Mouse (Mus musculus): ENCODE measurements around the gene Eef1a2.
"Not testable (repeated sequence)": the region's sequence is repeated elsewhere in the genome, so short reads cannot be mapped to it uniquely, and the experiment has no call there.

Eef1a2 gene

DNA sequence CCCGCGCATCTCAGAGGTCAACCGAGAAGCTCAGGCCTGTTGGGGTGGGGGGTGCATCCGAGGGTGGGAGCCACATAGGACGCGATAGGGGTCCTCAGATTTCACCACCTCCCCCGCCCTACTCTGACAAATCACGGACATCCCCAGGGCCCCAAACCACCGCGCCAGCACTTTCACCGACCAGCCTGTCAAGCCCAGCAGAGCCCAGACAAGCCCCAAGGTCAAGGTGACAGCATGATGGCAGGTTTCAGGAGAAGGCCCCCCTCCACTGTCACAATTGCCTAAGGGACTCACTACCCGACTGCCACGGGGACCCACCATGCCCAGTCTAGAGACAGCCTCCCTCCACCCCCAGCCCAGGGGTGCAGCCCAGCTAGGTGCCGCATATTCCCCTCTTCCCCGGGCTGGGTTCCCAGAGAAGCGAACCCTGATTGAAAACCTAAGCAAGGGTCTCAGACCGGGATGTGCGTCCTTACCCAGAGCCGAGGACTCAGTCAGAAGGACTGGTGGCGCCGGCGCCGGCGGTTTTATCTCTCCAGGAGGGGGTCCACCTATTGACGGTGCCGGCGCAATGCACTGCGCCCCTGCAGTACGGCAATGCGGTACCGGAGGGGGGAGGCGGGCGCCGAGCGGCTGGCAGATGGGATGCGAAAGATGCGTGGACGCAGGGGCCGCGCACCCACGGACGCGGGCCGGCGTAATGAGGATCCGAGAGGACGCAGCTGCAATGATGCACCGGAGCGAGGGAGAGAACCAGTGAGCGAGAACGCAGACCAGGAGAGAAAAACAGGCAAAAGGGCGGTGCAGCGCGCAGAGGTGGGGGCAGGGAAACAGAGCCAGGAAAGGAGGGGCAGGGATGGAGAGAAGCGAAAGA, at the start of gene Eef1a2:
Eef1a2 (minus strand) TSS at position 767 of the 874 bp plus-strand sequence.
- in situ Hi-C loops (cut with MboI, MseI): no loop called here

DNA sequence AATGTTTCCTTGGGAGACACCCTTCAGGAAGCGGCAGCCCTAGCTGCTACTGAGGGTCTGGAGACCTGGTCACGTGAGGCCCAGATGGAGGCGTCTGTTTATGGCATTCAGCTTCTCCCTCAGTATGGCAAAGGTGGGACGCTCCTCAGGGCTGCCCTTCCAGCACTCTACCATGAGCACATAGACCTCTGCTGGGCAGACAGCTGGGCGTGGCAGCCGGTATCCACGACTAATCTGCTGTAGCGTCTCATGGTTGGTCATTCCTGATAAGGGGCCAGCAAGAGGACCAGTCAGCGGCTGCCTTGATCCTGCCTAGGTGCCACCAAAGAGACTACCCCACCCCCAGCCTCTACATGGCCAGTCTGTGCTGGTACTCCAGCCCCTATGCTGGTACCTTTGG, 49.3 kb upstream of the Eef1a2 start:
- in situ Hi-C loops (cut with MboI, MseI): no loop called here

DNA sequence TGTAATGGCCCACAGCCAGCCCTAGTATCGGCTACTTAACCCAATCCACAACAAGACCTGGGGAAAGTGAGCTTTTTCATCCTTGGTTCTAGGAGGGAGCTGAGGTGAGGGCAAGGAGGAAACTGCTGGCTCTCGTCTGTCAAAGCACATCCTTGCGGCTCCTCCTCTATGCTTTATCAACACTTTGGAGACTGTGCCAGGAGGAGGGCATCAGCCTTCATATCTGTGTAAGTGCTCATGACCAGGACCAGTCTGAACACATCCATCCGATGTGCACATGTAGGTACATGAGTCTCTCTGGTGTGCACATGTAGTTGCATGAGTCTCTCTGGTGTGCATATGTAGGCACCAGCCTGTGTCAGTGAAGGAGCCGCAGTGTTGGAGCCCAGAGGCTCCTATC, 48.9 kb upstream of the Eef1a2 start:
- in situ Hi-C loops (cut with MboI, MseI): no loop called here

DNA sequence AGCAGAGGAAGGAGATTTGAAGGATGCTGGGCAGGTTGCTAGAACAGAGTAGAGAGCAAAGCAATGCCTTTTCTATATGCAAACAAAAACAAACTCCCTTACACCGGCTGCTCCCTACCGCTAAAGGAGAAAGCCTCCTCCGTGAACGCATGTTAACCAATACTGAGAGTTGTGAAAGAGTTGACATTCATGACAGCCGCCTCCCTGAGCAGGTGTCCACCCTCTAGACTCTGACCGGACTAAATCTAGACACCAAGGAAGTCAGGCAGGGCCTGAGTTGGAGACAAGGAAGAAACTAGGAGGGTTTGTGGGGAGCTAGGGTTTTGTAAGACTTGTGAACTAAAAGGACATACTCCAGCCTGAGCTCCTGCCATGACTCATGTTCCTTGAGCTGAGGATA, 46.1 kb upstream of the Eef1a2 start:
- in situ Hi-C loops (cut with MboI, MseI): no loop called here

DNA sequence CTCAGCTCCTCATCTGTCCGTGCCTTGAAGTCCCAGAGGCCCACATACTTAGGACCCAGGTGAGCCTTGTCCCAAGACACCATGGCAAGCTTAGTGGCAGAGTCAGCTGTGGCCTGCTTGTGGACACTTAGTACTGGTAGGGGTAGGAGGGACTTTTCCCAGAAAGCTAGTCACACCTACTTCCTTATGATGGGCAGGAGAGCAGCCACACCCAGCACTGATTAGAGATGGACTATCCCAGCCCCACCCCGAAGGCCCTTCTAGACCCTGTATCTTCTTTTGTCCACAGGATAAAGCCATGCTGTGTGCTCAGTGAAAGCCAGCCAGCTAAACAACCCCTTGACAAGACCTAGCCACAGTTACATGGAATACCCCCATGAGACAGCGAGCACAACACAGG, 45.6 kb upstream of the Eef1a2 start, which contains the start of gene Ptk6:
Ptk6 (minus strand) TSS at position 368 of the 400 bp plus-strand sequence.
- in situ Hi-C loops (cut with MboI, MseI): no loop called here

DNA sequence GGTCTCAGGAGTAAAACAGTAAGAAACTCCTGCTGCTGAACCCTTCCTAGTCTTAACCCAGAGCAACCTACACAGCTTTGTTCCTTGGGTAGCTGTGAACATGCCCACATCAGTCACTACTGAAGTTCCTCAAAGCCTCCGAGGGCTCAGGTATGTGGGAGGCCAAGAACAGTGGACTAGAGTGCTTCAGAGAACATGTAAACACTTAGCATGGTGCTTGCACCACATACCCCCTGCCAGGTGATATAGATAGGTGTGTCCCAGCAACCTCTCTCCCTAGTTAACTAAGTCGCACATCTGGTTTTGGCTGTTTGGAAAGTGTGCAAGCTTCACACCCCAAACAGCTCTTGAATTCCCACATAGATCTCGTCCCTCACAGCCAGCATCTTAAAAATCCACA, 44.8 kb upstream of the Eef1a2 start:
- in situ Hi-C loops (cut with MboI, MseI): no loop called here

DNA sequence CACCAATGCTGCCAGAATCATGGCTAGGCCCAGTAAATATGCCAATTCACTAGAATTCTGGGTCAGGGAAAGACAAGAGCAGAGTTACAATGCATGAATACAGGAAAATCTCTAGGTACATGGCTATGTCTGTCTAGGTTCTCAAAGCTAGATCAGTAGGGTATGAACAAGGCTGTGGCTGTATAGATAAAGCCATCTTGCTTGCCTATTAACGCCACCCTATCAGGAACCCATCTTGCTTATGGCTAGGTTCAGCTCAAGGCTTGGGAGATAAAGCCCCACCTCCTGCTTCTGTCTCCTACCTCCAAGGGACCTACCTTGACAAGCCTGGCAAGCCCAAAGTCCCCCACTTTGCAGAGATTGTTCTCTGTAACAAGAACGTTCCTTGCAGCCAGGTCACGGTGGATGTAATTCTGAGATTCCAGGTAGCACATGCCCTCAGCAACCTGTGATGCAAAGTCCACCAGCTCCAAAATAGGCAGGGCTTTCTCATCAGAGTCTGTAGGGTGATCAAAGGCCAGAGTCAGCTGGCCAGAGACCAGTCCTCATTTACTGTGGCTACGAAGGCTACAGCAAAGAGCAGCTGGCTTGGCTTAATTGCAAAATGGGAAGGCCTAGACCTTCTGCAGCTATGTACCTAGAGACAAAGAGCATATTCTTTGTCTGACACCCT, 40.0 kb upstream of the Eef1a2 start:
- in situ Hi-C loops (cut with MboI, MseI): no loop called here

DNA sequence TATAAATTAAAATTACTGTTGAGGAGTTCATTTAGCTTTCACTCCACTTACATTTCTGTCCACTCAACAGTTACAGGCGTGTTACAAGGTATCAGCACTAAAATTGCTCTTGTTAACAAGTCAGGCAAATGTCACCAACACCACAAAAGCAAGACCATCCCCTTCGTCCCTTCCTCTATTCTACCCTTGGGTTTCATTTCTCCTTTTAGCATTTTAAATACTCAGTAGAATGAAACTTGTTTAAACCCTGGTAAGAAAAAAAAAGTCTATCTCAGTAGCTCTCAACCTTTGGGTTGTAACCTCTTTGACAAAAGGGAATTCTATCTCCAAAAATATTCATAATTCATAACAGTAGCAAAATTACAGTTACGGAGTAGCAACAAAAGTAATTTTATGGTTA, 36.2 kb upstream of the Eef1a2 start:
- in situ Hi-C loops (cut with MboI, MseI): no loop called here

DNA sequence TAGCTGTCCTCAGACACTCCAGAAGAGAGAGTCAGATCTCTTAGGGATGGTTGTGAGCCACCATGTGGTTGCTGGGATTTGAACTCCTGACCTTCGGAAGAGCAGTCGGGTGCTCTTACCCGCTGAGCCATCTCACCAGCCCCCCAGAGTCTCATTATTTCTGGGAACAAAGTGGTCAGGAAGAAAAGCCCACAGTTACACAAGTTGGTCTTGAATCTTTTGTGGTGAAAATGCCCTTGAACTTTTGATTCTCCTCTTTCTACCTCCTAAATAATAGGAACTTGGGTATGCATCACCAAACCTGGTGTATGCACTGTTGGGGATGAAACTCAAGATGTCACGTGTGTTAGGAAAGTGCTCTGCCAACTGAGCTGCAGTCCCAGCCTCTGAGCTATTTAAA, 35.1 kb upstream of the Eef1a2 start:
- in situ Hi-C loops (cut with MboI, MseI): no loop called here

DNA sequence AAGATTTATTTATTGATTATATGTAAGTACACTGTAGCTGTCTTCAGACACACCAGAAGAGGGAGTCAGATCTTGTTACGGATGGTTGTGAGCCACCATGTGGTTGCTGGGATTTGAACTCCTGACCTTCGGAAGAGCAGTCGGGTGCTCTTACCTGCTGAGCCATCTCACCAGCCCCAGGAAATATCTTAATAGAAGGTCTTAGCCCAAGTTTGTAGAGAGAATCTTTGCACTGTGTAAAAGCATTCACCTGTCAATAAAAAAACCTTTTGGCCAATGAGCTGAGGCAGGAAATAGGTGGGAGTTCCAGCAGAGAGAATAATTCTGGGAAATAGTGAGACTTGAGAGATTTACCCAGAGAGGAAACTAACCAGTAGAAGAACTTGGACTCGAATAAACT, 34.6 kb upstream of the Eef1a2 start:
- in situ Hi-C loops (cut with MboI, MseI): not testable (repeated sequence)

DNA sequence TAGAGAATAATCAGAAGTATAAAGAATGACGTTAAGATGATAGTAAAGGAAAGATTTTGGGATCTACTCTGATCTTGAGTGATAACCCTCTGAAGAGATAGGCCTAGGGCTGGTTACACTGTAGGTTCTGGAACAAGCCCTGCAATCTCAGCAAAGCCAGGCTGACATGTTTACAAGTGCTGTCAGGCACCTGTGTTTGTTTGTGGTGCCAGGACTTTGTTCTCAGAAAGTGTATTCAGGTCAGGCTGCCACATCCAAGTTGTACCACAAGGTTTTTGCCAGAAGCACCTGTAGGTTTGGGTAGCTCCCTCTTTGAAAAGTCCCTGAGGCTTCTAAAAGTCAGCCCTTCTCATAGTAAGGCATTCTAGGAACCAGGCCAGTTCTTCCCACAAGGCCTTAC, 32.5 kb upstream of the Eef1a2 start:
- in situ Hi-C loops (cut with MboI, MseI): loop anchor here (5.0 kb wide), 1 partner anchor 128 kb away; the partner anchor contains the start of gene Rtel1

DNA sequence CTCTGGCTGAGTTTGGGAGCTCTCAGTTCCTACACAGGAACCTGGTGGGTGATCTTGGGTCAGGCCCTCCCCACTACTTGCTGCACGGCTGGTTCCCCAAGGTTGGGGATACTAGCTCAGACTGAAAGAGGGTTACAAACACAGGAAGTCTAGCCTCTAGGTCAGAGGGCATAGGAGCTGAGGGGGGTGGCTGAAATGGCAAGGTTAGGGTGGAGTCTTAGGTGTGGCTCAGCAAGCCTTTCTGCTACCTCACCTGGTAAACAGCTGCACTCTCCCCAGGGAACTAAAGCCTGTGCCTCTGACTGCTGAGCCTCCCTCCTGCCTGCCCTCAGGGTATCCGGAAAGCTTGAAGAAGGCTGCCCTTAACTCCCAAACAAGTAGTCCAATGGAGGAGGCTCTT, 31.9 kb upstream of the Eef1a2 start:
- in situ Hi-C loops (cut with MboI, MseI): loop anchor here (5.0 kb wide), 1 partner anchor 129 kb away; the partner anchor contains the start of gene Rtel1

DNA sequence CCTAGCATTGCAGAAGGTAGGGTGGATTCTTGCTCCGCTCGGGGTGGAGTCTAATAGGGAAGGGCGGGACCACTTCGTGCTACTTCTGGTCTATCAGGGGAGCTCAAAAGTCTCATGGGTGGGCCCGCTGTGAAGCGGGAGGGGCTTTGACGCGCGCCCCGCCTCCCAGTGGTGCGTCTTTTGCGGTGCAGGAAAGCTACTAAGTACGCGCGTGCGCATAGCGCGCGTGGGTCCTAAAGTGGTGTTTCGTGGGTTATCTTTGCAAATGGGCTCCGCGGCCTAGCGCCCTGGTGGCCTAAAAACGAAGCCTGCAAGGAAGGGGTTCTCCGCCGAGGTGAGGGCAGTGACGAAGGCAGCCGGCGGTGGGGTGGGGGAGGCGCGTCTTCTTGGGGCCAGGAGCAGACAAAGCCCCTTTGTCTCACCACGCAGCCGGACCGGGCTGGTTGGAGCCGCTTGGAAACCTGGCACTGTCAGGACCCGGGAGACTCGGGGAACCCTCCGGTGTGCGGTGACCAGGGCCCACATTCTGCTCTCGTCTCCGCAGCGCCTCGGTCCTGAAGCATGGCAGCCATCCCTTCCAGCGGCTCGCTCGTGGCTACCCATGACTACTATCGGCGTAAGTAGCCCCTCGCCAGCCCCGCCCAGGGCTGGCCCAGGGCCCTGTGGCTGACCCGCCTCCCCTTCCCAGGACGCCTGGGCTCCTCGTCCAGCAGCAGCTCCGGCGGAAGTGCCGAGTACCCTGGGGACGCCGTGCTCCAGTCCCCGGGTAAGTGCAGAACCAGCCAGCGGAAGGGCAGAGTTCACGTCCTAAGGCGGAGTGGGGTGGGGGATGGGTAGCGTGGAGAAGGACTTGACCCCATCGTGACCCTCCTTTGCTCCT, 30.5 kb upstream of the Eef1a2 start, which contains the start of gene Ppdpf:
Ppdpf (plus strand) TSS at position 127 of the 880 bp plus-strand sequence.
- in situ Hi-C loops (cut with MboI, MseI): loop anchor here (5.0 kb wide), 1 partner anchor 130 kb away; the partner anchor contains the start of gene Rtel1

DNA sequence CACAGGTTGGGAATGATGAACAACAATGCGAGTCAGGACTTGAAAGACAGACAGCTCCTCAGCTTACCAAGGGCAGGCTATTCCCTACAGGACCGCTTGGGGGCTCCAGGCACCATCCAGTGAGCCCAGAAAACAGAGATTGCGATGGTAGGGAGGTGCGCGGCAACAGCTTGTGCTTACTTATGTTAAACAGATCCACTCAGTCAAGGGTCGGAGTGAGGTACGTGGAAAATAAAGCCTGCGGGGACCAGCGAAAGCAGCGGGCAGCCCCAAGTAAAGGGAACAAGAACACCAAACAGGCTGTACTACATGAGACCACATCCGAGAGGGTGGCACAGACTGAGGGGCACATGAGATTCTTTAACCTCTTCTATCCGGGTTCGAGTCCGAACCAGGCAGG, 29.8 kb upstream of the Eef1a2 start:
- in situ Hi-C loops (cut with MboI, MseI): loop anchor here (5.0 kb wide), 1 partner anchor 131 kb away; the partner anchor contains the start of gene Rtel1

DNA sequence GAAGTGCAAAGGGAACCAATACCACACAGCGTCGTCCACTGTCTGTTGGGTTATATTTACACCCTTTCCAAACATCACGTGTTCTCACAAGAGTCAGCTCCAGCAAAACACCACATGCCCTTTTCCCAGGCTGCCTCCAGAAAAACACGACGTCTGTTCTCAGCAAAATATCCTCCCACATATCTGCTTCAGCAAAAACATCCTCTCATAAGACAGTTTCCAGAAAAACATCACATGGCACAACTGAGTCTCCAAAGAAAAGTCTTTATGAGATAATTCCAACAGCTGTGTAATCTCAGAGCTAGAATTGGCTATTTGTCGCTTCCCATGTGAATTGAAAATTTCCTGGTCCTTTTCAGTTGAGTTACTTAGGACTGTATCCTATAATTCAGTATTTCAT, 24.1 kb upstream of the Eef1a2 start:
- in situ Hi-C loops (cut with MboI, MseI): loop anchor here (5.0 kb wide), 1 partner anchor 156 kb away; no protein-coding TSS in a partner anchor

DNA sequence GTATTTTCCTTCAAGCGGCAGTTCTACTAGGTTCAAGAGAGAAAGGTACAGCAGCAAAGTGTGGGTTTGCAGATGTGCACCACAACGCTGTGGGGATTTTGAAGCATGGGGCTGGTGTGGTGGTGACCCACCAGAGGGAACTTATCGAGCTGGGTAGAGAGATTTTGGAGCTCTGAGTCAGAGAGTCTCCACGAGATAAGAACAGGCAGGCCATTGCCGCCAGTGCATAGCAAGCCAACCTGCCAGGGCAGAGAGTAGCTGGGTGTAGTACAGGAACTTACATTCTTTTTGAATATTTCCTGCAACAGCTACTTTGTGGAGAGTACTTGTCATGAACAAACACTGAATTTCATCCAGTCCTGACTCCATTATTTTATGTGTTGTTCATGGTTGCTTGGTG, 21.7 kb upstream of the Eef1a2 start:
- in situ Hi-C loops (cut with MboI, MseI): no loop called here

DNA sequence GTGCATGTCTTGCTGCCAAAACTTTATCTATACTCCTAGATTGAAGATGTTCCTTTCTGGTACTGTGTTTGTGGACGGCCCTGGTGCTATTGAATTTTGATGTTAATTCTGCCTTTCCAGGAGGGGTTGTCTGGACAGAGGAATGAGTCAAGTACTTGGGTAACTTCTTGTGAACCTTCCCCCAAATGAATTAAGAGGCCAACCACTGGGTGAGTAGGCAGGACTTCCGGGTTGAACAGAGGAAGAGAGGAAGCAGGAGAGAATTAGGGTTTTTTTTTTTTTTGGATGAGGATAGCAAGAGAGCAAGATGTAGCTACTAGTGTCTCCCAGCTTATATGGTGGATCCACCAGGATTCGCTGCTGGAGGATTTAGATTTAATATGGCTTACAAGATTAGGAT, 21.2 kb upstream of the Eef1a2 start:
- in situ Hi-C loops (cut with MboI, MseI): no loop called here

DNA sequence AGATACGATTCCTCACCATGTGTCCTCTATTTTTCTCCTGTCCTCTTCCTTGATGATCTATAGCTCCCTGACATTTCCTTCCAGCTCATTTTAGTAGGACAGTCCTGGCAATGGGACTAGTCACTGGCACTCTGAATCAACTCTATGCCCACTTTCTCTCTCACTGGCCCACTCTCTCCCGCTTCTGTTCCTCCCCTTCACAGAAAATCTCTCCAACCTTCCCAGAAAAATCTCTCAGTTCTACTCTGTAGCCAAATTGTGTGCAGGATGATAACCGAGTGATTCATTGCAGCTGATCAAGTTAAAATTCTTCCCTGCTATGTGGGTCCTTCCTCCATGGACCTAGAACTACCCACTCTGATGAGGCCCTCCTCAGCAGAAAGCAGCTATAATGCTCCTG, 17.8 kb upstream of the Eef1a2 start:
- in situ Hi-C loops (cut with MboI, MseI): no loop called here

DNA sequence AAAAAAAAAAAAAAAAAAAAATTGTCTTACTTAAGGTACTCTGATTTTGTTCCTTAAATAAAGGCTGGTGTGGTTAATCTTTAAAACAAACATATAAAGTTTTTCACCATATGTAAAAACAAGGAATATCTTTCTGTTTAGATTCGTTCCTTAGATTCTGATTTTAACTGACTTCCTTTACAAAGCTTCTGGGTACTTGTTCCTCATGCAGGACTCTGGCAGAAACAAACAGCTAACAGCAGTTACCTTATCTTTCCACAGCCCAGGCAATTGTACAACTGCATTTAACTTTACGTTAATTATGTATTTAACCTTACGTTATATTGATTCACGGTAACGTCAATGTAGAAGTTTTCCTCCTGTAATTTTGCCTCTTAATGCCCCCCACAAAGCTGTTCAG, 9.7 kb upstream of the Eef1a2 start:
- in situ Hi-C loops (cut with MboI, MseI): no loop called here

DNA sequence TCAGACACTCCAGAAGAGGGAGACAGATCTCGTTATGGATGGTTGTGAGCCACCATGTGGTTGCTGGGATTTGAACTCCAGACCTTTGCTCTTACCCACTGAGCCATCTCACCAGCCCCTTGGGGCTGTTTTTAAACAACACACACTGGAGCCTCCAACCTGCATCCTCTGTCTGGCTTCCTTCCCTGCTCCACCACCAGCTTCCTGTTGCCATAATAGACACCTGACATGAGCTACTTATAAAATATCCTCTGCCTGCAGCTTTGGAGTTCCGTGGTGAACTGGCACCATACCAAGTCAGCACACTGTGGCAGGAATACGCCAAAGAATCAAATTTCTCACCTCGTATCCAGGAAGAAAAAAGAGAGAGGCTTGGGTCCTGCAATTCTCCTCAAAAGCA, 4.0 kb upstream of the Eef1a2 start:
- in situ Hi-C loops (cut with MboI, MseI): no loop called here

DNA sequence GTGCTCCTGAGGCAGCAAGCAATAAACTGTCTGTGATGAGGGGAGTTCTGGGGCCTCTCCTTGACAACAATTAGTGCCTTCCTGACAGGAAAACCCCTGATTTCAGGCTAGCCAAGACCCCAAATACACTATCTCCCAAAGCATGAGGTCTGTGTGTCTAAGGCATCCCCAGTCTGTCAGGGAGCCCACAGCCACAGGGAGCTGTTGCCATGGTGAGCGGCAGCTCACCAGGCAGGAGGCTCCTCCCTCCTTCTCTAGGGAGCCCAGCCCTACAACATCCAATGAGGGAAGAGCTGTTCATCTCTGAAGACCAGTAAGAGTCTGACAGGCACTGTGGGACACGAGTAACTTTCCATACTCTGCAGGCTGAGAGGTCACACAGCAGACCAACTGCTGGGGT, 3.0 kb upstream of the Eef1a2 start:
- in situ Hi-C loops (cut with MboI, MseI): no loop called here

DNA sequence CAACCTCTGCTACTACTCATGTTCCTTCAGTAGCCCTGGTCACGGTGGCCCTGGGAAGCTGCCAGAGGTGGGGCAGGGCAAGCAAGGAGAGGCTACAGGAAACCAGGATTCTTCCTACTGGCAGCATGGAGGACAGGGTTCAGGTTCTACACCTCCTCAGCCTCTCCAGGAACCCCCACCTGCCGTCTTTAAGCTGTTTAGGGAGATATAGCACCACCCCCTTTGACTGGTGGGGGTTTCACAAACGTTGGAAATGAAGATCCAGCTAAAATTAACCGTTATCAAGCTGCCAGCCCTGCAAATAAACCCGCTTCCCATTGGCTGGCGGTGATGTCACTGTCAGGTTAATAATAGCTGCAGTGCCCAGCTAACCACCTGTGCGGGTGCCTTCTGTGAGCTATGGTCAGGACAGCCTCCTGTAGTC, 2.3 kb upstream of the Eef1a2 start:
- in situ Hi-C loops (cut with MboI, MseI): no loop called here

Data from regulatory T cell (primary cell).